Mouse (Mus musculus) heart, embryonic 12.5 days (tissue): ENCODE measurements around the gene Col4a2. TPM values are rescaled to one million over a fixed set of nuclear protein-coding genes. Genes with fewer than 3 reads are reported as not detected.

Experiments used
- ATAC-seq: fragments of 200-750 bp; cut with Nextera tagmentation; 2 replicates; pipeline ENCODE4 v1.8.0; 2017; ENCODE audit warnings: moderate TSS enrichment, moderate library complexity; ENCODE audit not compliant: insufficient number of reproducible peaks, low FRiP score
- H3K27ac ChIP-seq: fragments of 300-500 bp; sonication (generic); 2 replicates; pipeline ENCODE4 v1.5.1; 2016; ENCODE audit warnings: mild to moderate bottlenecking, moderate library complexity; ENCODE audit not compliant: poor library complexity, severe bottlenecking
- H3K27me3 ChIP-seq: fragments of 300-500 bp; sonication (generic); replicated peaks from 2 replicates; pipeline ENCODE4 v1.6.1; 2016; ENCODE audit warnings: mild to moderate bottlenecking, moderate library complexity
- H3K36me3 ChIP-seq: fragments of 300-500 bp; sonication (generic); 2 replicates; pipeline ENCODE4 v1.6.1; 2016; ENCODE audit warnings: mild to moderate bottlenecking, moderate library complexity
- H3K4me1 ChIP-seq: fragments of 300-500 bp; sonication (generic); replicated peaks from 2 replicates; pipeline ENCODE4 v1.6.1; 2016; ENCODE audit warnings: mild to moderate bottlenecking
- H3K4me2 ChIP-seq: fragments of 300-500 bp; sonication (generic); 2 replicates; pipeline ENCODE4 v1.6.1; 2016; ENCODE audit warnings: mild to moderate bottlenecking, moderate library complexity
- H3K4me3 ChIP-seq: fragments of 300-500 bp; sonication (generic); 2 replicates; pipeline ENCODE4 v1.5.1; 2016; ENCODE audit warnings: mild to moderate bottlenecking
- H3K9ac ChIP-seq: fragments of 300-500 bp; sonication (generic); 2 replicates; pipeline ENCODE4 v1.6.1; 2016; ENCODE audit warnings: mild to moderate bottlenecking, moderate library complexity
- H3K9me3 ChIP-seq: fragments of 300-500 bp; sonication (generic); replicated peaks from 2 replicates; pipeline ENCODE4 v1.6.1; 2016; ENCODE audit warnings: mild to moderate bottlenecking, moderate library complexity
- WGBS: fragments of 180-500 bp; shearing (Covaris S2); methylation state at CpG from one replicate; pipeline ENCODE4 v1.1.7; 2016; 5-methylcytosine and 5-hydroxymethylcytosine counted together
- polyA plus RNA-seq: library from polyadenylated mRNA; unstranded; fragments of >200 nt; fragmentation: Nextera tagmentation; extraction: Ambion mirVana; gene quantifications from 2 replicates; pipeline ENCODE4 v1.2.1, GENCODE M21; 2016

The Col4a2 gene
- polyA plus RNA-seq, 1 experiment from 2014 or later = 117 TPM

GRCm38 (mm10) chr8:11400244-11400643 is 87.6 kb downstream of the Col4a2 start:
- Histone ChIP-seq H3K4me1 (peaks cover 44% of the 10 kb centered on the region), H3K27me3 (no peaks in the 10 kb centered on the region), H3K9me3 (no peaks in the 10 kb centered on the region), H3K27ac (peak overlapping the region; percentile 39), H3K36me3 (peaks cover 38% of the 10 kb centered on the region), H3K4me3 (no peak overlapping the region), H3K9ac (no peak overlapping the region), H3K4me2 (no peak overlapping the region)
- ATAC-seq = no peak
- WGBS = 68% methylated on average over 8 of the region's 8 CpGs

DNA sequence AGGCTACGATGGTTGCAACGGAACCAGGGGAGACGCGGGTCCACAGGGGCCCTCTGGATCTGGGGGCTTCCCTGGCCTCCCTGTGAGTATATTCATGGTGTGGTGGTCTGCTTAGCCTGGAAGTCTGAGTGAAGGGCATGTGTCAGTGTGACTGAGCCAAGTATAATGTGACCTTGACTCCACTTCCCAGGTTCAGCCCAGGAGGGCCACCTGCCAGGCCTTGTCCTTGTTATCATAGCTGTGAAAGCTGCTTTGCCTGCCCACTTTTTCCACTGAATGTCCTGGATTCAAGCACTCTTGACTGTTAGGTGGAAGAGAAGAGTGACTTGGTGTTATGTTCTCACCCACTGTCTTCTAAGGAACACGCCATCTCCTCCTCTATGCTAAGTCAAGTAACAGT is 88.6 kb downstream of the Col4a2 start:
- peaks cover 38% of the 10 kb centered on the region for H3K36me3 ChIP-seq
- H3K4me2 ChIP-seq = no peak overlapping the region
- no peak overlapping the region for H3K9ac ChIP-seq
- no peak overlapping the region for H3K27ac ChIP-seq
- peaks cover 44% of the 10 kb centered on the region for H3K4me1 ChIP-seq
- WGBS = 89% methylated on average over 5 of the region's 5 CpGs
- no peaks in the 10 kb centered on the region for H3K27me3 ChIP-seq
- no peaks in the 10 kb centered on the region for H3K9me3 ChIP-seq
- H3K4me3 ChIP-seq = no peak overlapping the region
- ATAC-seq = no peak

- peaks cover 52% of the 10 kb centered on the region for H3K4me1 ChIP-seq
- no peak overlapping the region for H3K4me3 ChIP-seq
- H3K9ac ChIP-seq = no peak overlapping the region
- H3K27me3 ChIP-seq = no peaks in the 10 kb centered on the region
- no peak for ATAC-seq
- 87% methylated on average over 4 of the region's 4 CpGs for WGBS
- peaks cover 39% of the 10 kb centered on the region for H3K36me3 ChIP-seq
- H3K9me3 ChIP-seq = no peaks in the 10 kb centered on the region
- H3K4me2 ChIP-seq = no peak overlapping the region
- no peak overlapping the region for H3K27ac ChIP-seq
Observed at GRCm38 (mm10) chr8:11402220-11402619, 89.6 kb downstream of the Col4a2 start.

GRCm38 (mm10) chr8:11403813-11404212 is 91.2 kb downstream of the Col4a2 start:
- no peak overlapping the region for H3K4me2 ChIP-seq
- H3K27me3 ChIP-seq = no peaks in the 10 kb centered on the region
- H3K4me3 ChIP-seq = no peak overlapping the region
- no peak overlapping the region for H3K27ac ChIP-seq
- peaks cover 51% of the 10 kb centered on the region for H3K4me1 ChIP-seq
- H3K36me3 ChIP-seq = peaks cover 54% of the 10 kb centered on the region
- no peaks in the 10 kb centered on the region for H3K9me3 ChIP-seq
- 89% methylated on average over 9 of the region's 9 CpGs for WGBS
- H3K9ac ChIP-seq = no peak overlapping the region
- ATAC-seq = no peak

- Histone ChIP-seq H3K27ac (no peak overlapping the region), H3K36me3 (peaks cover 62% of the 10 kb centered on the region), H3K4me2 (no peak overlapping the region), H3K27me3 (no peaks in the 10 kb centered on the region), H3K4me3 (no peak overlapping the region), H3K4me1 (peaks cover 45% of the 10 kb centered on the region), H3K9ac (no peak overlapping the region), H3K9me3 (no peaks in the 10 kb centered on the region)
- 76% methylated on average over 4 of the region's 4 CpGs for WGBS
- no peak for ATAC-seq
Observed at GRCm38 (mm10) chr8:11404614-11405013, 92.0 kb downstream of the Col4a2 start.

DNA sequence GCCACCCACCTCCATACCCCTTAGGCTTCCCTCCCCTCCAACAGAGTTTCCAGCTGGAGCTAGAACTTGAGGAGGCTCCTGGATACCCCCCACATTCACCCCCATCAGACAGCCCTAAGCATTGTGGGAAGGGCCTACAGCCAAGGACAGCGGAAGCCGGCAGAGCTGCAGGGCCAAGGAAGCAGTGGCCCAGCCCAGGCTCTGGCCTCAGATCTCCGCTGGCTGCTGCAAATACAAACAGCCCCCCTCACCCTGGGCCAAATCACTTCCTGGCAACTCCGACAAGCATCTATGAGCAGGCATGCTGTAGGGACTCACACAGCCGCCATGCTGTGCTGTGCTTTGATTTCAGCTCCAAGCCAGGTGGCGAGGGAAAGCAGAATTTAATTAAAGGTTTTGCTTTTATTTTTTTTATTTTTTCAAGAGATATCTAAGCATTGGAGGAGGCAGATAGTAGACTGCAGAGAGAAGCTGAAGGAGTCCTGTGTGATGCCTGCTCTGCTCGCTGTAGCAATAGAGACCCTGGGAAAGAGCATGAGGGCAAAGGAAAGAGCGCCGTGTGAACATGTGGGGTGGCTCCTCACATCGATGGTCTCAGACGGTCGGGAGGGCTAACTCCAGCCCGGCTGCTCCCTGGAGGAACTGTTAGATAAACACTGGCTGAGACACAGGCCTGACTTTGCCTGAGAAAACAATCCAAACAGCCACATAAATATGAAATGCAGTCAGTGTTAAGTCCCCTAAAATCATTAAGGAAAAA is 93.3 kb downstream of the Col4a2 start:
- Histone ChIP-seq H3K4me1 (peaks cover 34% of the 10 kb centered on the region), H3K4me2 (no peak overlapping the region), H3K36me3 (peaks cover 74% of the 10 kb centered on the region), H3K27me3 (no peaks in the 10 kb centered on the region), H3K4me3 (no peak overlapping the region), H3K27ac (peak overlapping the region; percentile 55), H3K9ac (0 out of 2 replicates have a peak overlapping the region, but pooled peaks have one; percentile 0), H3K9me3 (no peaks in the 10 kb centered on the region)
- WGBS = 27% methylated on average over 13 of the region's 13 CpGs
- peak; percentile 66 for ATAC-seq

- no peak overlapping the region for H3K9ac ChIP-seq
- no peak for ATAC-seq
- H3K4me1 ChIP-seq = peaks cover 31% of the 10 kb centered on the region
- H3K4me3 ChIP-seq = no peak overlapping the region
- H3K27ac ChIP-seq = no peak overlapping the region
- peaks cover 80% of the 10 kb centered on the region for H3K36me3 ChIP-seq
- WGBS = 79% methylated on average over 12 of the region's 12 CpGs
- H3K9me3 ChIP-seq = no peaks in the 10 kb centered on the region
- no peak overlapping the region for H3K4me2 ChIP-seq
- H3K27me3 ChIP-seq = no peaks in the 10 kb centered on the region
Observed at GRCm38 (mm10) chr8:11411504-11412124, 99.0 kb downstream of the Col4a2 start.

- WGBS = 52% methylated on average over 5 of the region's 5 CpGs
- ATAC-seq = no peak
- no peaks in the 10 kb centered on the region for H3K27me3 ChIP-seq
- H3K36me3 ChIP-seq = peaks cover 81% of the 10 kb centered on the region
- H3K9ac ChIP-seq = no peak overlapping the region
- peaks cover 23% of the 10 kb centered on the region for H3K4me1 ChIP-seq
- no peak overlapping the region for H3K4me2 ChIP-seq
- H3K9me3 ChIP-seq = no peaks in the 10 kb centered on the region
- no peak overlapping the region for H3K27ac ChIP-seq
- H3K4me3 ChIP-seq = no peak overlapping the region
Observed at GRCm38 (mm10) chr8:11412450-11412849, 99.8 kb downstream of the Col4a2 start.

- peaks cover 70% of the 10 kb centered on the region for H3K36me3 ChIP-seq
- WGBS = 46% methylated on average over 8 of the region's 8 CpGs
Observed at GRCm38 (mm10) chr8:11414304-11414703, 101.7 kb downstream of the Col4a2 start.

GRCm38 (mm10) chr8:11415089-11415488 is 102.5 kb downstream of the Col4a2 start:
- no peak overlapping the region for H3K4me2 ChIP-seq
- no peak overlapping the region for H3K27ac ChIP-seq
- H3K36me3 ChIP-seq = peaks cover 62% of the 10 kb centered on the region
- 84% methylated on average over 10 of the region's 10 CpGs for WGBS
- no peak for ATAC-seq
- no peaks in the 10 kb centered on the region for H3K27me3 ChIP-seq
- H3K4me3 ChIP-seq = no peak overlapping the region
- H3K9me3 ChIP-seq = no peaks in the 10 kb centered on the region
- H3K9ac ChIP-seq = no peak overlapping the region
- peaks cover 35% of the 10 kb centered on the region for H3K4me1 ChIP-seq

More at GRCm38 (mm10) chr8:11414304-11414703, 101.7 kb downstream of the Col4a2 start:
- no peak overlapping the region for H3K4me3 ChIP-seq
- H3K9me3 ChIP-seq = no peaks in the 10 kb centered on the region
- no peak overlapping the region for H3K4me2 ChIP-seq
- no peaks in the 10 kb centered on the region for H3K27me3 ChIP-seq
- no peak for ATAC-seq
- H3K27ac ChIP-seq = no peak overlapping the region
- no peak overlapping the region for H3K9ac ChIP-seq
- H3K4me1 ChIP-seq = peaks cover 33% of the 10 kb centered on the region

DNA sequence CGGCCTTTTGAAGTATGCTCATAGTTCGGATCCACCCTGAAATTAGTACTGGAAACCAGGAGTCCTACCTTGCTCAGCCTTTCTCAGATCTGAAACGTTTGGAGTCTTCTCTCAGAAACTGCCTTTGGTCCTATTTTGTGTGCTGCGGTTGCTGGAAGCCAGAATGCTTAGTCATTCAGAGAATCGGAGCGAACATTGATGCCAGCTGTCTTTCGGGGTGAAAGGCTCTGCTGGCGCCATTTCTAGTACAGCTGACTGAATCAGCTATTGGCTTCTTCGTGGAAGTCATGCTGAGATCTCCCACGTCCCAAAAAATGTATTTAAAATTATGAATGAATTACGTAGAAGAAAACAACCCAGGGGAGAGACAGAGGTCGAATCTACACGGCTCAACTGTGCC is 105.2 kb downstream of the Col4a2 start:
- H3K27me3 ChIP-seq = no peaks in the 10 kb centered on the region
- peaks cover 37% of the 10 kb centered on the region for H3K4me1 ChIP-seq
- H3K27ac ChIP-seq = no peak overlapping the region
- no peak overlapping the region for H3K9ac ChIP-seq
- H3K4me2 ChIP-seq = no peak overlapping the region
- H3K36me3 ChIP-seq = peaks cover 55% of the 10 kb centered on the region
- no peak overlapping the region for H3K4me3 ChIP-seq
- no peaks in the 10 kb centered on the region for H3K9me3 ChIP-seq
- WGBS = 79% methylated on average over 13 of the region's 13 CpGs
- no peak for ATAC-seq
